Mouse (Mus musculus): Measurements from ENCODE around the gene Khdrbs2. TPM values are rescaled to one million over a fixed set of nuclear protein-coding genes. Genes with fewer than 3 reads are reported as not detected.
"Not testable (repeated sequence)": the region's sequence is repeated elsewhere in the genome, so short reads cannot be mapped to it uniquely, and the experiment has no call there.

Khdrbs2 gene
- polyA plus RNA-seq, 1 experiment from 2014 or later = 8.2 TPM

- WGBS = 94% methylated on average over 6 of the region's 6 CpGs
- no peaks in the 10 kb centered on the region for H3K27me3 ChIP-seq (ENCODE audit: insufficient read depth, poor library complexity, severe bottlenecking)
- no peak overlapping the region for H3K4me3 ChIP-seq
- no peaks in the 10 kb centered on the region for H3K36me3 ChIP-seq
- no peaks in the 10 kb centered on the region for H3K9me3 ChIP-seq
- H3K4me1 ChIP-seq (replicated peaks) = no peaks in the 10 kb centered on the region
- no peak overlapping the region for H3K27ac ChIP-seq
- no peak for DNase-seq (ENCODE audit: low spot score)
Measured at GRCm38 (mm10) chr1:32503381-32503780, 330.9 kb downstream of the Khdrbs2 start.

- H3K9me3 ChIP-seq; H3K27me3 ChIP-seq (ENCODE audit: insufficient read depth, poor library complexity, severe bottlenecking); H3K4me3 ChIP-seq; H3K36me3 ChIP-seq; DNase-seq (ENCODE audit: low spot score); H3K4me1 ChIP-seq (replicated peaks); H3K27ac ChIP-seq: not testable (repeated sequence)
- 80% methylated on average over 2 of the region's 7 CpGs for WGBS
Measured at GRCm38 (mm10) chr1:32547194-32547593, 374.7 kb downstream of the Khdrbs2 start, which contains the start of gene Gm5415. TSS of gene Gm5415 (minus strand) at chr1:32547294.

- no peaks in the 10 kb centered on the region for H3K36me3 ChIP-seq
- WGBS = 92% methylated on average over 3 of the region's 3 CpGs
Measured at GRCm38 (mm10) chr1:32553459-32553858, 380.9 kb downstream of the Khdrbs2 start.

GRCm38 (mm10) chr1:32553925-32554324, 381.4 kb downstream of the Khdrbs2 start:
- no peak for DNase-seq (ENCODE audit: low spot score)
- H3K4me1 ChIP-seq (replicated peaks) = no peaks in the 10 kb centered on the region
- no peaks in the 10 kb centered on the region for H3K27me3 ChIP-seq (ENCODE audit: insufficient read depth, poor library complexity, severe bottlenecking)
- H3K27ac ChIP-seq = no peak overlapping the region
- H3K36me3 ChIP-seq = no peaks in the 10 kb centered on the region
- H3K4me3 ChIP-seq = no peak overlapping the region
- no peaks in the 10 kb centered on the region for H3K9me3 ChIP-seq
- WGBS = 68% methylated on average over 4 of the region's 4 CpGs

More at GRCm38 (mm10) chr1:32553459-32553858, 380.9 kb downstream of the Khdrbs2 start:
- Histone ChIP-seq H3K4me3 (no peak overlapping the region), H3K4me1 (replicated peaks) (no peaks in the 10 kb centered on the region), H3K27ac (no peak overlapping the region), H3K9me3 (no peaks in the 10 kb centered on the region), H3K27me3 (ENCODE audit: insufficient read depth, poor library complexity, severe bottlenecking) (no peaks in the 10 kb centered on the region)
- no peak for DNase-seq (ENCODE audit: low spot score)

GRCm38 (mm10) chr1:32568901-32569300, 396.4 kb downstream of the Khdrbs2 start:
- WGBS = 86% methylated on average over 2 of the region's 2 CpGs

GRCm38 (mm10) chr1:32626060-32626459, 453.5 kb downstream of the Khdrbs2 start:
- no peak overlapping the region for H3K27ac ChIP-seq
- no peak for DNase-seq (ENCODE audit: low spot score)
- no peak overlapping the region for H3K4me3 ChIP-seq
- H3K9me3 ChIP-seq = no peaks in the 10 kb centered on the region
- H3K27me3 ChIP-seq (ENCODE audit: insufficient read depth, poor library complexity, severe bottlenecking) = no peaks in the 10 kb centered on the region
- no peaks in the 10 kb centered on the region for H3K36me3 ChIP-seq
- no peaks in the 10 kb centered on the region for H3K4me1 ChIP-seq (replicated peaks)
- WGBS = 84% methylated on average over 1 of the region's 1 CpGs

More at GRCm38 (mm10) chr1:32568901-32569300, 396.4 kb downstream of the Khdrbs2 start:
- H3K27ac ChIP-seq = no peak overlapping the region
- no peaks in the 10 kb centered on the region for H3K4me1 ChIP-seq (replicated peaks)
- H3K36me3 ChIP-seq = no peaks in the 10 kb centered on the region
- DNase-seq (ENCODE audit: low spot score) = no peak
- H3K4me3 ChIP-seq = no peak overlapping the region
- no peaks in the 10 kb centered on the region for H3K27me3 ChIP-seq (ENCODE audit: insufficient read depth, poor library complexity, severe bottlenecking)
- H3K9me3 ChIP-seq = no peaks in the 10 kb centered on the region

GRCm38 (mm10) chr1:32632415-32633354, 460.2 kb downstream of the Khdrbs2 start:
- H3K36me3 ChIP-seq = no peaks in the 10 kb centered on the region
- H3K27me3 ChIP-seq (ENCODE audit: insufficient read depth, poor library complexity, severe bottlenecking) = no peaks in the 10 kb centered on the region
- no peaks in the 10 kb centered on the region for H3K4me1 ChIP-seq (replicated peaks)
- H3K9me3 ChIP-seq = no peaks in the 10 kb centered on the region
- H3K27ac ChIP-seq = no peak overlapping the region
- H3K4me3 ChIP-seq = no peak overlapping the region
- WGBS = 90% methylated on average over 5 of the region's 5 CpGs
- no peak for DNase-seq (ENCODE audit: low spot score)

- Histone ChIP-seq H3K27me3 (ENCODE audit: insufficient read depth, poor library complexity, severe bottlenecking) (no peaks in the 10 kb centered on the region), H3K4me3 (no peak overlapping the region), H3K4me1 (replicated peaks) (no peaks in the 10 kb centered on the region), H3K9me3 (no peaks in the 10 kb centered on the region), H3K36me3 (no peaks in the 10 kb centered on the region), H3K27ac (no peak overlapping the region)
- DNase-seq (ENCODE audit: low spot score) = no peak
- WGBS = 88% methylated on average over 4 of the region's 4 CpGs
Measured at GRCm38 (mm10) chr1:32633404-32633803, 460.9 kb downstream of the Khdrbs2 start.

GRCm38 (mm10) chr1:32639118-32639517, 466.6 kb downstream of the Khdrbs2 start:
- Histone ChIP-seq H3K9me3 (no peaks in the 10 kb centered on the region), H3K4me3 (no peak overlapping the region), H3K36me3 (no peaks in the 10 kb centered on the region), H3K27ac (no peak overlapping the region), H3K4me1 (replicated peaks) (no peaks in the 10 kb centered on the region), H3K27me3 (ENCODE audit: insufficient read depth, poor library complexity, severe bottlenecking) (no peaks in the 10 kb centered on the region)
- 96% methylated on average over 5 of the region's 5 CpGs for WGBS
- no peak for DNase-seq (ENCODE audit: low spot score)

- Histone ChIP-seq H3K27ac (no peak overlapping the region), H3K4me3 (no peak overlapping the region), H3K9me3 (no peaks in the 10 kb centered on the region), H3K4me1 (replicated peaks) (no peaks in the 10 kb centered on the region), H3K27me3 (ENCODE audit: insufficient read depth, poor library complexity, severe bottlenecking) (no peaks in the 10 kb centered on the region), H3K36me3 (no peaks in the 10 kb centered on the region)
- 85% methylated on average over 3 of the region's 3 CpGs for WGBS
- no peak for DNase-seq (ENCODE audit: low spot score)
Measured at GRCm38 (mm10) chr1:32649647-32650209, 477.2 kb downstream of the Khdrbs2 start.

GRCm38 (mm10) chr1:32693806-32694205, 521.3 kb downstream of the Khdrbs2 start:
- Histone ChIP-seq H3K4me3 (no peak overlapping the region), H3K36me3 (no peaks in the 10 kb centered on the region), H3K9me3 (no peaks in the 10 kb centered on the region), H3K27me3 (ENCODE audit: insufficient read depth, poor library complexity, severe bottlenecking) (no peaks in the 10 kb centered on the region), H3K4me1 (replicated peaks) (no peaks in the 10 kb centered on the region), H3K27ac (no peak overlapping the region)
- no peak for DNase-seq (ENCODE audit: low spot score)
- WGBS = 90% methylated on average over 9 of the region's 9 CpGs

- 93% methylated on average over 4 of the region's 4 CpGs for WGBS
- no peaks in the 10 kb centered on the region for H3K4me1 ChIP-seq (replicated peaks)
- no peak for DNase-seq (ENCODE audit: low spot score)
- H3K9me3 ChIP-seq = 0 out of 2 replicates have a peak, but pooled peaks cover 2% of the 10 kb centered on the region
- no peaks in the 10 kb centered on the region for H3K36me3 ChIP-seq
- no peak overlapping the region for H3K27ac ChIP-seq
- no peaks in the 10 kb centered on the region for H3K27me3 ChIP-seq (ENCODE audit: insufficient read depth, poor library complexity, severe bottlenecking)
- no peak overlapping the region for H3K4me3 ChIP-seq
Measured at GRCm38 (mm10) chr1:32700132-32700531, 527.6 kb downstream of the Khdrbs2 start.

- no peak overlapping the region for H3K4me3 ChIP-seq
- no peaks in the 10 kb centered on the region for H3K27me3 ChIP-seq (ENCODE audit: insufficient read depth, poor library complexity, severe bottlenecking)
- H3K4me1 ChIP-seq (replicated peaks) = no peaks in the 10 kb centered on the region
- no peak overlapping the region for H3K27ac ChIP-seq
- H3K36me3 ChIP-seq = no peaks in the 10 kb centered on the region
- 0 out of 2 replicates have a peak, but pooled peaks cover 2% of the 10 kb centered on the region for H3K9me3 ChIP-seq
- DNase-seq (ENCODE audit: low spot score) = no peak
- 88% methylated on average over 3 of the region's 3 CpGs for WGBS
Measured at GRCm38 (mm10) chr1:32701267-32701666, 528.8 kb downstream of the Khdrbs2 start.
